Mouse (Mus musculus) bone marrow, adult 2 months (tissue): Measurements from ENCODE around the gene Uba7. TPM values are rescaled to one million over a fixed set of nuclear protein-coding genes. Genes with fewer than 3 reads are reported as not detected.

Source experiments
- H3K27ac ChIP-seq: fragments of 200-500 bp; 2 replicates; pipeline ENCODE4 v1.5.1; 2012; ENCODE audit warnings: low read depth, mild to moderate bottlenecking, control low read depth, inconsistent platforms, low read length; ENCODE audit not compliant: control insufficient read depth, poor library complexity, insufficient read depth
- H3K4me1 ChIP-seq: fragments of 200-500 bp; 2 replicates; pipeline ENCODE4 v1.6.1; 2011; ENCODE audit warnings: low read length; ENCODE audit not compliant: control insufficient read depth, insufficient read depth
- H3K4me3 ChIP-seq: fragments of 200-500 bp; replicated peaks from 2 replicates; pipeline ENCODE3; 2011; ENCODE audit warnings: mild to moderate bottlenecking, low read depth, low read length, control low read depth; ENCODE audit not compliant: control insufficient read depth
- CTCF ChIP-seq: fragments of 200-500 bp; IDR thresholded peaks from 2 replicates; pipeline ENCODE4 v1.5.1; 2011; ENCODE audit warnings: low read length, control low read depth; ENCODE audit not compliant: control insufficient read depth, insufficient read depth
- POLR2A ChIP-seq: fragments of 200-500 bp; IDR thresholded peaks from 2 replicates; pipeline ENCODE4 v1.6.1; 2011; ENCODE audit warnings: low read depth, mild to moderate bottlenecking, control low read depth, low read length, borderline replicate concordance; ENCODE audit not compliant: control insufficient read depth
- WGBS: fragments of 180-500 bp; shearing (Covaris S2); methylation state at CpG from one replicate; pipeline ENCODE4 v1.1.7; 2018; 5-methylcytosine and 5-hydroxymethylcytosine counted together
- polyA plus RNA-seq: library from polyadenylated mRNA; stranded (reverse); fragments of >200 nt; gene quantifications from 2 replicates; pipeline ENCODE4 v1.2.4, GENCODE M21; 2011; ENCODE audit warnings: low replicate concordance; ENCODE audit not compliant: missing spikeins, insufficient read depth, insufficient read length

The Uba7 gene
- polyA plus RNA-seq, 1 experiment = 310 TPM

- WGBS = 94% methylated on average over 3 of the region's 3 CpGs
- Histone ChIP-seq H3K27ac (no peak overlapping the region), H3K4me1 (no peaks in the 10 kb centered on the region), H3K4me3 (no peak overlapping the region)
- TF ChIP-seq POLR2A (no peak), CTCF (no peak)
Observed at GRCm38 (mm10) chr9:108017127-108017526, 41.8 kb downstream of the Uba7 start.

- WGBS = 91% methylated on average over 1 of the region's 1 CpGs
- Histone ChIP-seq H3K27ac (no peak overlapping the region), H3K4me3 (no peak overlapping the region), H3K4me1 (no peaks in the 10 kb centered on the region)
- TF ChIP-seq CTCF (no peak), POLR2A (no peak)
Observed at GRCm38 (mm10) chr9:108020741-108021140, 45.4 kb downstream of the Uba7 start.

- H3K4me1 ChIP-seq = no peaks in the 10 kb centered on the region
- H3K4me3 ChIP-seq = no peak overlapping the region
- H3K27ac ChIP-seq = no peak overlapping the region
- no peak for TF ChIP-seq CTCF
- TF ChIP-seq POLR2A = no peak
- 81% methylated on average over 3 of the region's 3 CpGs for WGBS
Observed at GRCm38 (mm10) chr9:108023216-108023615, 47.9 kb downstream of the Uba7 start.

GRCm38 (mm10) chr9:108026584-108026983, 51.3 kb downstream of the Uba7 start:
- Histone ChIP-seq H3K4me1 (no peaks in the 10 kb centered on the region), H3K27ac (no peak overlapping the region), H3K4me3 (no peak overlapping the region)
- WGBS = 79% methylated on average over 3 of the region's 3 CpGs
- TF ChIP-seq CTCF (no peak), POLR2A (no peak)

- Histone ChIP-seq H3K4me3 (no peak overlapping the region), H3K4me1 (no peaks in the 10 kb centered on the region), H3K27ac (no peak overlapping the region)
- TF ChIP-seq CTCF = no peak
- 96% methylated on average over 3 of the region's 3 CpGs for WGBS
Observed at GRCm38 (mm10) chr9:108027867-108028266, 52.6 kb downstream of the Uba7 start.

- Histone ChIP-seq H3K27ac (no peak overlapping the region), H3K4me3 (no peak overlapping the region), H3K4me1 (no peaks in the 10 kb centered on the region)
- 94% methylated on average over 5 of the region's 5 CpGs for WGBS
- TF ChIP-seq POLR2A (no peak), CTCF (no peak)
Observed at GRCm38 (mm10) chr9:108032126-108032525, 56.8 kb downstream of the Uba7 start.

Other genes starting within 250 kb of the Uba7 start
- 97.6 and 118 TPM in 2 replicates for gene Rbm5, start 204.5 kb upstream of the Uba7 start, polyA plus RNA-seq
- gene Rbm6, start 102.3 kb upstream of the Uba7 start, polyA plus RNA-seq = 78.4 and 110 TPM in 2 replicates
- gene Mon1a, start 87.4 kb upstream of the Uba7 start, polyA plus RNA-seq = 6.3 and 12.9 TPM in 2 replicates
- gene Mst1r, start 68.6 kb upstream of the Uba7 start, polyA plus RNA-seq = 0.20 and 0.75 TPM in 2 replicates
- gene Actl11, start 47.0 kb upstream of the Uba7 start, polyA plus RNA-seq = not detected in 2 replicates
- gene Camkv, start 39.8 kb upstream of the Uba7 start, polyA plus RNA-seq = 0.87 TPM in 1 of 2 replicates, not detected in the other
- gene Traip, start 25.4 kb upstream of the Uba7 start, polyA plus RNA-seq = 27.0 and 30.0 TPM in 2 replicates
- 4.7 TPM in 1 of 2 replicates, not detected in the other for gene Gm20661, start 7.6 kb downstream of the Uba7 start, polyA plus RNA-seq
- 27.9 and 32.3 TPM in 2 replicates for gene Inka1, start 10.4 kb downstream of the Uba7 start, polyA plus RNA-seq
- 10.6 and 23.4 TPM in 2 replicates for gene Cdhr4, start 17.0 kb downstream of the Uba7 start, polyA plus RNA-seq
- gene Gm20662, start 20.8 kb downstream of the Uba7 start, polyA plus RNA-seq = not detected in 2 replicates
- gene Ip6k1, start 27.0 kb downstream of the Uba7 start, polyA plus RNA-seq = 54.3 and 99.5 TPM in 2 replicates
- 9.9 and 17.9 TPM in 2 replicates for gene Gmppb, start 73.7 kb downstream of the Uba7 start, polyA plus RNA-seq
- gene Amigo3, start 77.7 kb downstream of the Uba7 start, polyA plus RNA-seq = 1.0 and 1.6 TPM in 2 replicates
- gene Mst1, start 104.9 kb downstream of the Uba7 start, polyA plus RNA-seq = 2.0 and 10.1 TPM in 2 replicates
- gene Rnf123, start 107.8 kb downstream of the Uba7 start, polyA plus RNA-seq = 296 and 393 TPM in 2 replicates
- 159 and 206 TPM in 2 replicates for gene Apeh, start 119.1 kb downstream of the Uba7 start, polyA plus RNA-seq
- 1.1 and 1.9 TPM in 2 replicates for gene Bsn, start 214.9 kb downstream of the Uba7 start, polyA plus RNA-seq